Mouse (Mus musculus) bone marrow macrophage, adult 2 months (primary cell): ENCODE measurements around the gene Zfp977.
"Not testable (repeated sequence)": the region's sequence is repeated elsewhere in the genome, so short reads cannot be mapped to it uniquely, and the experiment has no call there.

Experiments used
- CTCF ChIP-seq: IDR thresholded peaks from 2 replicates; pipeline ENCODE4 v1.5.1; 2012; ENCODE audit warnings: low read depth, mild to moderate bottlenecking, low read length, moderate library complexity
- POLR2A ChIP-seq: IDR thresholded peaks from 2 replicates; pipeline ENCODE4 v1.6.1; 2012; ENCODE audit warnings: mild to moderate bottlenecking, low read depth, low read length, borderline replicate concordance

GRCm38 (mm10) chr7:42591311-42591710, 1.0 kb downstream of the Zfp977 start:
- TF ChIP-seq CTCF, POLR2A: not testable (repeated sequence)
